Mouse (Mus musculus) ovary, postnatal 14 days (tissue): ENCODE measurements around the gene Erich6.
"Not testable (repeated sequence)": the region's sequence is repeated elsewhere in the genome, so short reads cannot be mapped to it uniquely, and the experiment has no call there.

Experiments
- DNase-seq: peaks from one replicate; pipeline ENCODE4 v3.0.0; 2022; ENCODE audit warnings: low spot score

Gene Erich6

DNA sequence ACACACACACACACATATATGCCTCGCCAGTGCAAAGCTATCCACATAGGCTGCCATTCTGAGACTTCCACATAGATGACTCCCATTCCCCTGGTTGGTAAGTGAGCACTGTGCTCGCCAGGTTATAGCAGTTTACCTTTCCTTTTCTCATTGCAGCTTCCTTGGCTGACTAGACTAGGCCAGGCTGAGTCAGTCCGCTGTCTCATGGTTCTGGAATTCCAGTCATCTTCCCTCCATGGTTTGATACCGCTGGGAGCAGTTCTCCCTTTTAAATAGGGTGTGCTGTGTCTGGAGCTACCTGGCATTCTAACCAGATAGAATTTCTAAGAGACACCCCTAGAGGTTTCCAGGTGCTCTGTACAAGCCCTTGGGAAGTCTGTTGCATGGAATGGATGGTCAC, 9.2 kb upstream of the Erich6 start:
- no peak for DNase-seq

DNA sequence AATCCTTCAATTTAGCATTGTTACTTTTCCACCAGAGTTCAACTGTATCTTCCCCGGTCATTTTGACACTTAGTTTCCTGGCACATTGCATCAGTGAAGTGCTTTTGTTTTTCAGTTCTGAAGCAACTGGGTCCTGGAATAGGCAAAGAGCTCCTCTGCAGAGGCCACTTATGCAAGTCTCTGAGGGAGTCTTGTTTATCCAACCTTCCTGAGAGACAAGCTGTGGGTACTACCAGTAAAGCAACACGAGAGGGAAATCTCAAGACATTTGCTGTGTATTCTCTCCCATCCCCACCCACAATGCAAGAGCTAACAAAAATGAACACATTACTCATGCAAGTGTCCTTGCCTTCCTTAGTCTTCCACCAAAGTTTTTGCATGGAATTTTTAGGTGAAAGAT, 5.3 kb downstream of the Erich6 start:
- DNase-seq: no peak

DNA sequence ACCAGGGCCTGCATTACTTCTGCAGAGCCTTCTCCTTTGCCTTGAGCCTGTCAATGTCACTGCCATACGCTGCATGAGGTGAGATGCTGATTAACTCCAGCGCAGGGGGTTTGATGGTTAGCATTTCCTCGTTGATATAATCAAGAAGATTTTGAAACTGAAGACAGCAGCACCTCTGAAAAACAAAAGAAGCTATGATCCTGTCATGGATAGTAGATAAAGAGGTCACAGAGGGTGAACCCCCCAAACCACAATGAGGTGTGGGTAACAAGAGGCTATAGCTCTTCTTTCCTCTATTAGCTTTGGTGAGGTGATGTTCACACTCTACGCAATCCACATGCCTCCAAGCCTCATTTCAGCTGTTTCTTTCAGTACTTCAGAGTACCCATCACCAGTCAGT, 12.0 kb downstream of the Erich6 start:
- DNase-seq: no peak

DNA sequence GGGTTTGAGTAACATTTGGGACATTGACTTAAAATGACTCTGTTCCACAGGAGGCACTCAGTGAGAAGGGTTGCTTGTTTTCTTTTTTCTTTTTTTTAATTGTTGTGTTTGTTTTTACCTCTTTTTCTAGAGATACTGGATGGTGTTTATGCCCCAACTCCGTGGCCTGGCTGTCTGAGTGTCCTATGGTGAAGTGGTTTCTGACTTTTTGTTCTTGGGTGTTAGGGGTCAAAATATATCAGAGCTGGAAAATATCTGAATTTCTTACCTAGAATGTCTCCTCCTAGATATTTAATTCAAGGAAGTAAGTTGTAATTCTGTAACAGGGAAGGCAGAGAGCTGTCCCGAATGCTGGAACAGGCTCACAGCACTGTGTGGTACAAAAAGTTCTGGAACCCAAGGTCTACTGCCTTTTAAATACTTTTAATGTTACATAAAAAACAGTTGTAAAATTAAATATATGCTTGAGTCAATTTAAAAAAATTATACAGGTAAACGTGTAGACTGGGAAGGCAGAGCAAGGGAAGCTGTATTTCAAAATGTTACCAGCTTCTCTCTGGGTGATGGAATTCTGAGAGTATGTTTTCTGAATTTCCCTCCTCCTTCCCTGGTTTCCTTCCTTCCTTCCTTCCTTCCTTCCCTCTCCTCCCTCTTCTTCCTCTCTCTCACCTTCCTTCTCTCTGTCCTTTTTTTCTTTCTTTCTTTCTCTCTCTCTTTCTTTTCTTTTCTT, 14.2 kb downstream of the Erich6 start:
- no peak for DNase-seq

DNA sequence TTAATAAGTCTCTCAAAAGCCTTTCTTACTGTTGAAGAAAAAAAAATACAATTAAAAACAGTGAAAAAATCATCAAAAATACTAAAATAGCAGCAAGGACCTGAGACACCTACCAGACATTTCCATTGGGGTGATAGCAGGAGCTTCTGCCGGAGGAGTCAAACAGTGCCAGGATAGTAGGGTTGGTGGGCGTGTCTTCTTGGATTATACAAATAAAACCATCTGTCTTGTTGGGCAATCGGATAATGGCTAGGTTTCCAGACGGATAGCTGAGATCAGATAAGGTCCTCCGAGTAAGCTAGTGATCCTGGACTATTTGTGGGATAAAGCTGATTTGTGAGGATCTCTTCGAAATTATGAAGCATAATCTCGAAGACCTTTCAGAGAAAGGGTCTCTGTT, 15.9 kb downstream of the Erich6 start:
- DNase-seq: no peak

DNA sequence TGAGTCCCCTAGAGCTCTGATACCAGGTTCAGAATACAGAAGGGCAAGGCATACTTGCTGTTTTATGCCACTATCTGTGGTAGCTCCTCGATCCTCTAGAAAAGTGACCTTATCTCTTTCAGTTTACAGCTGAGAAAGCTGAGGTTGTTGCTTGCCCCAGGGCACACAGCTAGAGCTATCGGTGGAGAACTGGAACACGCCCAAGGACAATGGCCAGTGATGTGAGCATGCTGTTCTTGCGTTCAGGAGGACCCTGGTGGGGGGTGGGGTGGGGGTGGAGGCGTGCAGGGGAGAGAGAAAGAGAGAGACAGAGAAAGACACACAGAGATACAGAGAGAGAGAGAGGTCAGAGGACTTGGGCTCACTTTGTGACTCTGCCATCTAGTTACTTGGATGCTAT, 27.0 kb downstream of the Erich6 start:
- DNase-seq: no peak

DNA sequence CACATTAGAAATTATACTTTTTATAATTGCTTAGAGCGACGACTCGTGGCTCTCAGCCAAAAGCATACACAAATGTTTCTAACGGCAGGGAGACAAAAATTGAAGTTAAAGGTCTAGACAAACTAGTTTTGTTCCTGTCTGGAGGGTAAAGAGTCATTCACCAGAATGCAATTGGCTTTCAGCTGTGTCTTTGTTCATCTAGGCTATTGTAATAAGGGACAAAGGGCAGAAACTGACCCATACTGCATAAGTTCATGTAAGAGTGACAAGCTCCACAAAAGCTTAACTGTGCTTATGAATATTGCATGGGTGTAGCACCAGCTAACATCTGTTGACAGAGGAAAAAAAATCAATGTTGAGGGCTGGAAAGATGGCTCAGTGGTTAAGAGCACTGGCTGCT, 28.5 kb downstream of the Erich6 start:
- DNase-seq: no peak

DNA sequence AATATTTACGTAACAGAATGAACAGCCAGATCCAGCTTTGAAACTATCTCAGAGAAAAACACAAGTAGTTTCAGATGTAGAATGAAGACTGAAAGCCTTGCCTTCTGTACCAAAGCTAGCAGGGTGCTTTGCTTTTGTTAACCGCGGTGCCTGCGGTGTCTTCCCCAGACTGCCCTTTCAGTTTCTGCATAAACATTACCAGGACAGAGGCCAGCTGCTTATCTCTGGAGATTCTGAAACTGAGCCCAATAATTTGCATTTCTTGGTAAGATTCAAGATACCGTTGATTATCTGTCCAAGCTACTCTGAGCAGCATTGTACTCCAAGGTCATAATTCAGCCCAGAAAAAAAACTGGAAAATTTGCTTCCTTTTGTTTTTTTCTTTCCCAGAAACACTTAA, 43.4 kb downstream of the Erich6 start:
- no peak for DNase-seq

DNA sequence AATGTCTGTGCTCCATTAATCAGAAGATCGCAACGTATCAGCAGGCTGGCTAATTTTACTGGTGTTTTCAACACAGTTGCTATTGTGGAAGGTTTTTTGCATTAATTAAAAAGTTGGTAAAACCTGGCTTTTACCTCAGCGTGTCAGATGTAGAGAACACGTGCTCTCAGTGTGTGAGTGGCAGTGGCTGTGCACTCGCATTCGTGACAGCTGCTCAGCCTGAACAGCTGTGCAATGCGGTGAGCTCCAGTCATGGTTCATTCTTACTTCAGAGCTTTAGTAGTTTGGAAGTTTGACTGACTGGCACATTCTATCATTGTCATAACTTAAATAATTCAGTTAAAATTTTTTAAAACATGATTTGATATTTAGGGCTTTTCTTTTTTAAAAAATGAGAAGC, 44.3 kb downstream of the Erich6 start:
- not testable (repeated sequence) for DNase-seq

DNA sequence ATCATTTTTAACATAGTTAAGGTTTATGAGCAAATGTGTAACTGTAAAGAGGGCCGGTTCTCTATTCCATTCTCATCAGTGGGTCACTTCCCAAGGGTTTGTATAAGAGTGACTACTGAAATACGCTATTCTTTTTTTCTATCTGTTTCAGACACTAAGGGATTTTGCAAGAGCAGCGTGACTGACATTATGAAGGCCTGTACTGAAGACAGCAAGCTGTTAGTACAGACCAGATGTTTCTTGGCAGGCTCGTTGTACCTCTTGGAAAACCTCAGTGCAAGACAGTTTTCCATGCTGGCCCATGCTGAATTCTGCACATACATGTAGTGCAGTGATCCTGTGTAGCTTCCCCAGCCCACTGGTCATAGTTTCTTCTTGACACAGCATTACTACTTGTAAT, 46.5 kb downstream of the Erich6 start:
- DNase-seq: not testable (repeated sequence)

DNA sequence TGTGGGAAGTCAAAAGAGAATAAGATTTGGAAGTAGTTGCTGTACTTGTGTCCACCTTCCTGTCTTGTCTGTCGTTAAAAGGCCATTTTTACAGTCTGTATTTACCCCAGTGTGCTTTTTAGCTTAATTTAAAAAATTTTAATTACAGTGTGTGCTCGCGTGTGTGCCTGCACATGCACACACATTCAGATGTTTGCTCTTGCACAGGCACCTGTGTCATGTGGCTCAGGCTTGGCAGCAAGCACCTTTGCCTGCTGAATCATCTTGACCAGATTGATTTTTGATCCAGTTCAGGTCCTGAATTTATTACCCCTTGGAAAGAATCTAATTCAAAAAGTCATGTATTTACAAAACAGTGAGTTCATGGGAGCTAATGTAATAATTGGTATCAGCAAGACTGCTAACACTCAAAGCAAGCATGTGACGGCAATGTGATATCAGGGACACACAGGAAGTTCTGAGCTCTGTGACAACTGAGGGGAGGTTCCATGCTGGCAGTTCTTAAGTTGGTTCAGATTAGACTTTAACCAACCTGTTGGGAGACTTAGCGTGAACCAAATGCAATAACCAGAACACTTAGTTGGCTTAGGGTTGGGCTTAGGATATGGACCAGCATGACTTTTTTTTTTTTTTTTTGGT, 54.1 kb downstream of the Erich6 start:
- no peak for DNase-seq

DNA sequence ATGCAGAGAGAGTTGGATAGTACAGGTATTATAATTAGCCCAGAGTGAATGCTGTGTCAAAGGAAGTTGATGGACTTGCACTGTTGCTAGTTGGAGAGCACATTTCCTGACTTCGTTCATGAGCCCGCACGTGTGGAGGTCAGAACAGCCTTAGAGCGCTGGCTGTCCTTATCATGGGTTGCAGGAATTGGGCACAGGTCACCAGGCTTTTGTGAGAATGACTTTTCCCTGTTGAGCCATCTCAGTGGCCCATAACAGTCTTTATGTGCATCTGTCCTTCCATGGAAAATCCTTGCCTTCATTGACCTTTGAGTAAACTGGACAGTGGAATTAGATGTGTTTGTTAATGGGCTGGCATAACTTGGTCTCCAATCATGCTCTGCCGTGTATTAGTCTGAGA, 54.7 kb downstream of the Erich6 start:
- DNase-seq: no peak

DNA sequence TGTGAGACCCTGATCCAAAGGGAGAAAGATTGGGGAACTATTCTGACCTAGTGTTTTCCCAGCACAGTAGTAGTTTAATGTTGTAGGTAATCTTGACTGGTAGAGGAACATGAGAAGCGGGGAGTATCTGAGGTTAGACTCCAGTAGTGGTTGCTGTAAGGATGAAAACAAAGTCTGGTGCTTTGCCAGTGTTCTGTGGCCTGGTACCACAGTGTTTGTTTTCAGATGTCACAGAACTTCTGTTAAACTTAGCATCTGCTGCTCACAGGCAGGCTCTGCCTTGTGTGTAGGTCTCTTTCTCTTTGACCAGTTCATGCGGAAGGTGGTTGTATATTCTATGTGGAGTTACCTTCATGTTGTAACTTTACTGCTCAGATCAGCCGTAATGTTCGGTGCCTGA, 55.5 kb downstream of the Erich6 start:
- no peak for DNase-seq

DNA sequence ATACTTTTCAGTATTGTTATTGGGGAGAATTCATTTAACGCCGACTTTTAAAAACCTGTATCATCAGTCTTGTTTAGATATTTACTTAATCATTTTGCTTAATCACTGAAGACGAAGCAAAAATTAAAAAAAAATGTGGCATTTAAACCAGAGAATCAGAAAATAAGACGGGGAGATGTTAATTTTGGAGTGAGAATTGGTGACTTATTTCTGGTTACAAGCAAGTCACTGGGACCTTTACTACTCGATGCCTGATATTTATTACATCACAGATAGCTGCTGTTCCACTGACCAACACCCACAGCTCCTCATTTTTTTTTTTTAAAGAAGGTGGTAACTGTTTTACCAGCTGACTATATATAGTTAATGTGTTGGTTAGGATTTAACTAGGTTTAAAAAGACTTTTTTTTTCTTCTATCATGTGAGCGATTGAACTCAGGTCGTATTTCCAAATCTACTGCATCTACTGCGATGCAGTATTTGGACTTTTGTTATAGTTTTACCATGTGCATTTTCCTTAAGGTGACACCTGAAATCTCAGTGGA, 59.4 kb downstream of the Erich6 start:
- no peak for DNase-seq

DNA sequence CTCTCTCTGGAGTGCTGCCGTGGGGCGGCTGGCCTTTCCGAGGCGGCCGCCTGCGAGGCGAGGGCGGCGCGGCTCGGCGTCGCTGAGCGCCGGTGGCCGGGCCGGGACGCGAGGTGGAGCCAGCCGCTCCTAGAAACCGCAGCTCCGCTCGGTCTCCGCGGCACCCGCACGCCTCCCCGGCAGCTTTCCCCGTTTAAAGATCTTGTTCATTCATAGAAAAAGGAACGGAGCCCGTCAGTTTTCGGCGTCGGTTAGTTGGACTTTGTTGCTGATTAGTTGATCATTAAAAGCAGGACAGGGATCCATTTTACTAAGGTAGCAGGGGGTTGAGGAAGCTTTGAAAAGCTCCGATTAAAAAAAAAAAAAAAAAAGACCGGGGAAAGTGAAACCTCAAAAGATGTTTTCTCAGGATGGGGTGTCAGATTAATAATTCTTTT, 59.9 kb downstream of the Erich6 start:
- DNase-seq: no peak

DNA sequence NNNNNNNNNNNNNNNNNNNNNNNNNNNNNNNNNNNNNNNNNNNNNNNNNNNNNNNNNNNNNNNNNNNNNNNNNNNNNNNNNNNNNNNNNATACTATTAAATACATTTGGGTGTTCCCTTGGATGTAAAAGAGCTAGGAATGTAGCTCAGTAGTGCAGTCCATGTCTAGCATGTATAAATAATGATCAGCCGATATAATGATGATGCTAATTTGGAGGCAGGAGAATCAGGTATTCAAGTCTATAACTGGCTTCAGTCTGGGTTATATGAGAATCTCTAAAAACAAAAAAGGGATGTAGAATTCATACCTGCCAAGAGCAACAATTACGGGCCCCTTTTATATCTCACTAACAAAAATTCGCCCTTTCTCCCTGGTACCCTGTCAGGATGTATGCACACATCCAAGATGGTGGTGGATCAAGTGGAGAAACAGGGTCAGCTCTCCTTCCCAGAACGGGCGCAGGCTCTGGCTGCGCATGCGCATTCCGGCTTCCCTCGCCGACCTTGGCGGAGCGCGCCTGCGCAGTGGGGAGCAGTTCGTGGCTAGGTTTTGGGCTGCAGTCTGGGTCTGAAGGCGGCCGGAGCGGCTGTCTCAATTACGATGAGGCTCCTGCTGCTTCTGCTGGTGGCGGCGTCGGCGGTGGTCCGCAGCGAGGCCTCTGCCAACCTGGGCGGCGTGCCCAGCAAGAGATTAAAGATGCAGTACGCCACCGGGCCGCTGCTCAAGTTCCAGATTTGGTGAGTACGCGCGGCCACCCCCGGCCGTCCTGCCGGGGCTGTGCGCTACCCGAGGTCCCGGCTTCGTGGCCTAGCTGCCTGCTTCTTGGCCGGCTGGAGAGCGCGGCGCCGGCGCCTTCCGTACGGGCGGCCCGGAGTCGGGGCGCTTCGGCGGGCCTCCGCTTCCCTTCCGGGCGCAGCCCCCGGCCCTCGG, 60.6 kb downstream of the Erich6 start, which contains the start of gene Selenot:
Gene Selenot (plus strand): TSS at position 500 of the 930 bp plus-strand sequence.
- DNase-seq: peak; percentile 98

DNA sequence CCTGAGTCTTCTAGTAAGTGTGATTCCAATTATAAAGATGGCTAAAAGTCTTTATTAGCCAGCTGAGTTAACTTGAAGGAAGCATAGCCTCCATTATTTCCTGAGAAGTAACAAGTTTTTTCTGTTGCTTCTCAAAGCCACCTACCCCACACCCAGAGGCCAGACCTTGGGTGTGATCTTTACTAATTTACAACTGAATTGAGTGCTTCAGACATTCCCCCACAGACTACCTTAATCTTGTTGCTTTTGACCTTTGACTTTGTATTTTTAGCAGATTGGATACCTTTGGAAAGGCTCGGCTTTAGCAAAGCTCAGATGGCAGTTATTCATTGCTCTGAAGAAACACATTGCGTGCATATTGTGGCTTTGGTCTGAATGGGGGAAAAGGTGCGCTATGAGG, 66.2 kb downstream of the Erich6 start:
- no peak for DNase-seq
